Comparison of ENCODE assay signal across 11 mouse cellular contexts in genomic region chr7:19489525-19489924, GRCm38 (mm10). TPM values are rescaled to one million over a fixed set of nuclear protein-coding genes. Genes with fewer than 3 reads are reported as not detected.
DNase-seq lines count a peak whose midpoint lies in the region; ATAC-seq lines count a peak whose summit lies in the region.
"Had no signal": no experiment of that assay in that cellular context is flagged by ENCODE, and none has a peak within 500 bp of the region (broad histone marks: within the 10 kb centered on the region; RNA-seq: fewer than 3 reads in every experiment).

No protein-coding gene starts in this region.

- H3K36me3 ChIP-seq in embryonic facial prominence, embryonic 12.5 days, result no peaks in the 10 kb centered on the region
- H3K36me3 ChIP-seq in hindbrain, embryonic 12.5 days, result no peaks in the 10 kb centered on the region
- no peaks in the 10 kb centered on the region for H3K36me3 ChIP-seq in midbrain, embryonic 16.5 days (ENCODE audit: control insufficient read depth, insufficient read depth, low read length)

- peak overlapping the region; percentile 24 for H3K4me3 ChIP-seq in embryonic facial prominence, embryonic 12.5 days
- H3K4me3 ChIP-seq in hindbrain, embryonic 12.5 days, result peak overlapping the region; percentile 31
- H3K4me3 ChIP-seq in midbrain, embryonic 16.5 days (ENCODE audit: low read depth, low read length), result peak overlapping the region; percentile 33

- DNase-seq in kidney, postnatal 10 days, result peak; percentile 19
- DNase-seq in kidney, postnatal 25 days, result no peak
- DNase-seq in urinary bladder, postnatal 36 days (ENCODE audit: low spot score in 2 of 2), result no peak
- DNase-seq in Muller cell, postnatal 12 days (ENCODE audit: inconsistent ontology term), result no peak
- DNase-seq in ovary, adult 18-20 months (ENCODE audit: low spot score), result no peak
- DNase-seq: cerebellum, adult 9-10 months had no signal

- 9% methylated on average over 31 of the region's 31 CpGs for WGBS in embryonic facial prominence, embryonic 12.5 days
- WGBS in hindbrain, embryonic 12.5 days, result 2% methylated on average over 31 of the region's 31 CpGs
- 5% methylated on average over 31 of the region's 31 CpGs for WGBS in midbrain, embryonic 16.5 days

- no peak overlapping the region for H3K27ac ChIP-seq in embryonic facial prominence, embryonic 12.5 days
- H3K27ac ChIP-seq in hindbrain, embryonic 12.5 days, result no peak overlapping the region
- H3K27ac ChIP-seq in midbrain, embryonic 16.5 days (ENCODE audit: low read length), result no peak overlapping the region

- H3K27me3 ChIP-seq in embryonic facial prominence, embryonic 12.5 days, result peaks cover 71% of the 10 kb centered on the region
- peaks cover 74% of the 10 kb centered on the region for H3K27me3 ChIP-seq in hindbrain, embryonic 12.5 days
- peaks cover 43% of the 10 kb centered on the region for H3K27me3 ChIP-seq in midbrain, embryonic 16.5 days (ENCODE audit: control insufficient read depth, insufficient read depth, low read depth, low read length)

- H3K9me3 ChIP-seq in embryonic facial prominence, embryonic 12.5 days, result no peaks in the 10 kb centered on the region
- no peaks in the 10 kb centered on the region for H3K9me3 ChIP-seq in hindbrain, embryonic 12.5 days (replicated peaks)
- no peaks in the 10 kb centered on the region for H3K9me3 ChIP-seq in midbrain, embryonic 16.5 days (replicated peaks; ENCODE audit: control insufficient read depth, low read length, poor library complexity, severe bottlenecking)

- H3K9ac ChIP-seq in embryonic facial prominence, embryonic 12.5 days, result no peak overlapping the region
- peak overlapping the region; percentile 39; the same call in 1 of the 2 replicates for H3K9ac ChIP-seq in hindbrain, embryonic 12.5 days
- peak overlapping the region; percentile 58 for H3K9ac ChIP-seq in midbrain, embryonic 16.5 days (ENCODE audit: low read depth, low read length)

- ATAC-seq in embryonic facial prominence, embryonic 12.5 days (ENCODE audit: insufficient number of reproducible peaks, insufficient read depth, low FRiP score, low TSS enrichment), result no peak
- ATAC-seq in hindbrain, embryonic 12.5 days (ENCODE audit: low FRiP score), result peak; percentile 40; the same call in 1 of the 2 replicates
- peak; percentile 51; the same call in 1 of the 2 replicates for ATAC-seq in midbrain, embryonic 16.5 days
- ATAC-seq: Patski had no signal

- H3K4me1 ChIP-seq in embryonic facial prominence, embryonic 12.5 days, result peaks cover 15% of the 10 kb centered on the region; the same call in 1 of the 2 replicates
- H3K4me1 ChIP-seq in hindbrain, embryonic 12.5 days, result peaks cover 12% of the 10 kb centered on the region; the same call in 1 of the 2 replicates
- H3K4me1 ChIP-seq in midbrain, embryonic 16.5 days (ENCODE audit: control insufficient read depth, insufficient read depth, low read length), result peaks cover 4% of the 10 kb centered on the region

- H3K4me2 ChIP-seq in embryonic facial prominence, embryonic 12.5 days (replicated peaks), result peak overlapping the region; percentile 39
- peak overlapping the region; percentile 45 for H3K4me2 ChIP-seq in hindbrain, embryonic 12.5 days (replicated peaks)
- H3K4me2 ChIP-seq in midbrain, embryonic 16.5 days (ENCODE audit: low read length), result peak overlapping the region; percentile 64

RNA-seq across cellular contexts. Expression of gene Bloc1s3, which starts 18.6 kb away (rescaled TPM):
- 4.1 and 4.6 TPM in 2 replicates for polyA plus RNA-seq in embryonic facial prominence, embryonic 12.5 days (2016; fragmentation: Nextera tagmentation; extraction: Ambion mirVana)
- 4.6 and 4.8 TPM in 2 replicates for polyA plus RNA-seq in hindbrain, embryonic 12.5 days (2016; fragmentation: Nextera tagmentation; extraction: Ambion mirVana)
- polyA plus RNA-seq in midbrain, embryonic 16.5 days (2015; fragmentation: Nextera tagmentation; extraction: Ambion mirVana), result 3.9 and 4.2 TPM in 2 replicates

RNA-seq across cellular contexts. Expression of gene Trappc6a, which starts 18.7 kb away (rescaled TPM):
- 61.7 and 63.5 TPM in 2 replicates for polyA plus RNA-seq in embryonic facial prominence, embryonic 12.5 days (2016; fragmentation: Nextera tagmentation; extraction: Ambion mirVana)
- polyA plus RNA-seq in hindbrain, embryonic 12.5 days (2016; fragmentation: Nextera tagmentation; extraction: Ambion mirVana), result 41.7 and 48.1 TPM in 2 replicates
- 30.5 and 31.9 TPM in 2 replicates for polyA plus RNA-seq in midbrain, embryonic 16.5 days (2015; fragmentation: Nextera tagmentation; extraction: Ambion mirVana)

RNA-seq across cellular contexts. Expression of gene Exoc3l2, which starts 26.4 kb away (rescaled TPM):
- 1.0 and 1.8 TPM in 2 replicates for polyA plus RNA-seq in embryonic facial prominence, embryonic 12.5 days (2016; fragmentation: Nextera tagmentation; extraction: Ambion mirVana)
- polyA plus RNA-seq in hindbrain, embryonic 12.5 days (2016; fragmentation: Nextera tagmentation; extraction: Ambion mirVana), result 1.0 and 1.5 TPM in 2 replicates
- 0.12 and 0.45 TPM in 2 replicates for polyA plus RNA-seq in midbrain, embryonic 16.5 days (2015; fragmentation: Nextera tagmentation; extraction: Ambion mirVana)
- polyA plus RNA-seq: Patski had no signal

RNA-seq across cellular contexts. Expression of gene Nkpd1, which starts 28.1 kb away (rescaled TPM):
- 0.06 TPM in 1 of 2 replicates, not detected in the other for polyA plus RNA-seq in embryonic facial prominence, embryonic 12.5 days (2016; fragmentation: Nextera tagmentation; extraction: Ambion mirVana)
- polyA plus RNA-seq in hindbrain, embryonic 12.5 days (2016; fragmentation: Nextera tagmentation; extraction: Ambion mirVana), result 0.23 TPM in 1 of 2 replicates, not detected in the other
- polyA plus RNA-seq in midbrain, embryonic 16.5 days (2015; fragmentation: Nextera tagmentation; extraction: Ambion mirVana), result 0.88 and 0.92 TPM in 2 replicates
- polyA plus RNA-seq: liver, embryonic 16.5 days had no signal

RNA-seq across cellular contexts. Expression of gene Mark4, which starts 30.9 kb away (rescaled TPM):
- 16.3 and 17.9 TPM in 2 replicates for polyA plus RNA-seq in embryonic facial prominence, embryonic 12.5 days (2016; fragmentation: Nextera tagmentation; extraction: Ambion mirVana)
- polyA plus RNA-seq in hindbrain, embryonic 12.5 days (2016; fragmentation: Nextera tagmentation; extraction: Ambion mirVana), result 20.0 and 21.6 TPM in 2 replicates
- 14.8 and 16.2 TPM in 2 replicates for polyA plus RNA-seq in midbrain, embryonic 16.5 days (2015; fragmentation: Nextera tagmentation; extraction: Ambion mirVana)
